Mouse (Mus musculus): ENCODE measurements around the gene Dok5.

DNA sequence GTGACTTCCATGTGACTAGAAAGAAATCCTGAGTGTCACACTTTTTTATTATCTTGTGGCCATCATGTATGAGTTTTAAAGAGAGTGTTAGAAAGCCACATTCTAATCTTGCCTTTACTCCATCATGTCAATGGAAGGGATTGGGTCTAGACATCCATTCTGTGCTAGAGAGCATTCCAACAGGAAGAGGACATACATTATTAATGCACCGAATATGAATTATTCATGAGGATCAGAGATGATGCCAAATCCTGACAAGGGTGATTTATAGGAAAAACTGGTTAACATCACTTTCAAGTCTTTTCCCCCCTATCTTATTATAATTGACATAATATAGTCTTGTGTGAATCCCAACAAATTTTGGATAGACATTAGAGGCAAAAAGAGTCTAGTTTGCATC is 2.1 kb downstream of the Dok5 start:
- TF ChIP-seq CTCF (conservative IDR thresholded peaks at IDR 0.05; ENCODE audit: low read length) = no peak
- no peak for TF ChIP-seq NANOG (IDR thresholded peaks at IDR 0.05; ENCODE audit: borderline replicate concordance, low read length)
- no peak for TF ChIP-seq POU5F1 (IDR thresholded peaks at IDR 0.05; ENCODE audit: borderline replicate concordance, low read length)
